ENCODE assay signal across 14 mouse cellular contexts in the genomic region with DNA sequence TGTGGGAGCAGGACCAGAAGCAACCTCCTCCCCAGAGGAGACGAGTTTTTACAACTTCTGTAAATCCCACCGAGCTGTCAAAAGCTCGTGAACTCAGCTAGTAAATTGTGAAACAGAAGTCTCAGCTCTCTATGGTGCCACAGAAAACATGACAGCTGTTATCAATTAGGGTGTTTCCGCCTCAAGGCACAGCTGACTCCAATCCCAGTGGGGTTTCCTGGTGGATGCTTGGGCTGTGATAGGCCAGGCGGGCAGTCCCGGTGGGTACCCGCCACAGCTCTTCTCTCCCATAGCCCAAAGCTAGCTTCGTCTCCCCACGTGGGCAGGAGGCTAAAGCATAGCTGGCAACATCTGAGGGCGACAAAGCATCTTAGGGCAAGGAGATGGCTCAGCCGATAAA. TPM values are rescaled to one million over a fixed set of nuclear protein-coding genes. Genes with fewer than 3 reads are reported as not detected.
A peak's percentile ranks its signal among the peaks of the same experiment; 100 is the strongest.
DNase-seq lines count a peak whose midpoint lies in the region; ATAC-seq lines count a peak whose summit lies in the region.
"Had no signal": no experiment of that assay in that cellular context is flagged by ENCODE, and none has a peak within 500 bp of the region (broad histone marks: within the 10 kb centered on the region; RNA-seq: fewer than 3 reads in every experiment).

No protein-coding gene starts in this region.

- no peaks in the 10 kb centered on the region for H3K9me3 ChIP-seq in lung, embryonic 16.5 days (ENCODE audit: control insufficient read depth, low read length)
- no peaks in the 10 kb centered on the region for H3K9me3 ChIP-seq in embryonic facial prominence, embryonic 15.5 days (replicated peaks)
- H3K9me3 ChIP-seq in neural tube, embryonic 11.5 days (ENCODE audit: control insufficient read depth, low read length), result no peaks in the 10 kb centered on the region
- H3K9me3 ChIP-seq: neural tube, embryonic 13.5 days had no signal

- H3K9ac ChIP-seq in lung, embryonic 16.5 days (ENCODE audit: low read length), result no peak overlapping the region
- no peak overlapping the region for H3K9ac ChIP-seq in embryonic facial prominence, embryonic 15.5 days
- H3K9ac ChIP-seq in neural tube, embryonic 11.5 days (ENCODE audit: low read length), result no peak overlapping the region
- H3K9ac ChIP-seq: neural tube, embryonic 13.5 days had no signal

- no peaks in the 10 kb centered on the region for H3K36me3 ChIP-seq in lung, embryonic 16.5 days (ENCODE audit: control insufficient read depth, insufficient read depth, low read length)
- H3K36me3 ChIP-seq in embryonic facial prominence, embryonic 15.5 days, result no peaks in the 10 kb centered on the region
- no peaks in the 10 kb centered on the region for H3K36me3 ChIP-seq in neural tube, embryonic 11.5 days (ENCODE audit: control insufficient read depth, insufficient read depth, low read length)
- H3K36me3 ChIP-seq: G1E; neural tube, embryonic 13.5 days had no signal

- DNase-seq in embryo, embryonic 10 days (ENCODE audit: low spot score), result peak; percentile 51
- DNase-seq in embryo, embryonic 9.5 days (ENCODE audit: extremely low spot score), result no peak
- DNase-seq in lung, postnatal 14 days, result no peak
- DNase-seq in neural tube, embryonic 11.5 days (ENCODE audit: low spot score), result peak; percentile 37
- DNase-seq in MN1 (ENCODE audit: low spot score), result no peak
- DNase-seq in gastrocnemius, postnatal 36 days, result no peak
- DNase-seq: spleen, adult 18-20 months; thymus, adult 18-20 months had no signal

- intact Hi-C loops in gastrocnemius, postnatal 36 days (cut with DNase I), result no loop called here

- H3K27me3 ChIP-seq in lung, embryonic 16.5 days (ENCODE audit: control insufficient read depth, insufficient read depth, low read depth, low read length), result no peaks in the 10 kb centered on the region; the same call in 1 of the 2 replicates
- no peaks in the 10 kb centered on the region; the same call in 1 of the 2 replicates for H3K27me3 ChIP-seq in embryonic facial prominence, embryonic 15.5 days
- H3K27me3 ChIP-seq in neural tube, embryonic 11.5 days (ENCODE audit: control insufficient read depth, insufficient read depth, low read length), result no peaks in the 10 kb centered on the region

- H3K4me1 ChIP-seq in lung, embryonic 16.5 days (replicated peaks; ENCODE audit: control insufficient read depth, insufficient read depth, low read length), result 0 out of 2 replicates have a peak, but pooled peaks cover 2% of the 10 kb centered on the region
- peaks cover 12% of the 10 kb centered on the region for H3K4me1 ChIP-seq in embryonic facial prominence, embryonic 15.5 days
- H3K4me1 ChIP-seq in neural tube, embryonic 11.5 days (ENCODE audit: control insufficient read depth, insufficient read depth, low read length), result no peaks in the 10 kb centered on the region

- 39% methylated on average over 11 of the region's 11 CpGs for WGBS in lung, embryonic 16.5 days
- WGBS in embryonic facial prominence, embryonic 15.5 days, result 8% methylated on average over 11 of the region's 11 CpGs
- whole genome bisulfite sequencing in neural tube, embryonic 11.5 days, result 37% methylated on average over 11 of the region's 11 CpGs

- H3K4me2 ChIP-seq in lung, embryonic 16.5 days (ENCODE audit: low read depth, low read length), result no peak overlapping the region
- H3K4me2 ChIP-seq in embryonic facial prominence, embryonic 15.5 days (replicated peaks), result peak overlapping the region; percentile 16; the same call in 1 of the 2 replicates
- H3K4me2 ChIP-seq in neural tube, embryonic 11.5 days (ENCODE audit: low read depth), result no peak overlapping the region
- H3K4me2 ChIP-seq: neural tube, embryonic 13.5 days had no signal

- H3K4me3 ChIP-seq in lung, embryonic 16.5 days (ENCODE audit: low read length), result no peak overlapping the region
- no peak overlapping the region for H3K4me3 ChIP-seq in embryonic facial prominence, embryonic 15.5 days (replicated peaks)
- H3K4me3 ChIP-seq in neural tube, embryonic 11.5 days (ENCODE audit: low read depth, low read length), result no peak overlapping the region
- H3K4me3 ChIP-seq: neural tube, embryonic 13.5 days had no signal

- no peak overlapping the region for H3K27ac ChIP-seq in lung, embryonic 16.5 days (ENCODE audit: low read length)
- no peak overlapping the region for H3K27ac ChIP-seq in embryonic facial prominence, embryonic 15.5 days (replicated peaks)
- H3K27ac ChIP-seq in neural tube, embryonic 11.5 days (ENCODE audit: low read depth, low read length), result no peak overlapping the region
- H3K27ac ChIP-seq: neural tube, embryonic 13.5 days had no signal

- peak; percentile 69; the same call in 1 of the 2 replicates for ATAC-seq in lung, embryonic 16.5 days (ENCODE audit: low read depth)
- peak; percentile 45; the same call in 1 of the 2 replicates for ATAC-seq in embryonic facial prominence, embryonic 15.5 days (ENCODE audit: insufficient number of reproducible peaks, low FRiP score, low TSS enrichment, low read depth)
- ATAC-seq in neural tube, embryonic 11.5 days (ENCODE audit: insufficient read depth, low FRiP score, low TSS enrichment), result no peak

RNA-seq across cellular contexts. Expression of a gene that starts 19.8 kb away (rescaled TPM):
- polyA plus RNA-seq in lung, embryonic 16.5 days (2015; fragmentation: Nextera tagmentation; extraction: Ambion mirVana), result 0.19 and 0.38 TPM in 2 replicates
- 10.5 and 11.7 TPM in 2 replicates for polyA plus RNA-seq in embryonic facial prominence, embryonic 15.5 days (2015; fragmentation: Nextera tagmentation; extraction: Ambion mirVana)
- 0.16 and 0.36 TPM in 2 replicates for polyA plus RNA-seq in neural tube, embryonic 11.5 days (2014; fragmentation: Nextera tagmentation; extraction: Ambion mirVana)
- total RNA-seq in gastrocnemius, postnatal 36 days (2021), result under 1 TPM; 0.13 to 0.32 TPM
- total RNA-seq: heart, adult 8-10 months; hematopoietic stem cell, adult 5-6 weeks had no signal
- polyA plus RNA-seq: G1E had no signal

Comparison
In these comparisons a context has a peak if more than half of its experiments do, and no peak if none do; other contexts are left out.
1. DNase-seq: peak in embryo, embryonic 10 days (single experiment) and neural tube, embryonic 11.5 days (single experiment); none in embryo, embryonic 9.5 days (single experiment), lung, postnatal 14 days (single experiment), MN1 (single experiment) and gastrocnemius, postnatal 36 days (0 of 2).